Mouse (Mus musculus): ENCODE results near the gene Cd151. TPM values are rescaled to one million over a fixed set of nuclear protein-coding genes. Genes with fewer than 3 reads are reported as not detected.

Gene Cd151
- total and polyA plus RNA-seq, 2 experiments = 51.9 to 103 TPM

GRCm38 (mm10) chr7:141453636-141454035 lies 13.6 kb upstream of the Cd151 start:
- Histone ChIP-seq H3K4me3 (ENCODE audit: insufficient read depth, low read depth, low read length) (no peak overlapping the region), H3K79me2 (ENCODE audit: control insufficient read depth, insufficient read depth, low read length) (peaks cover 8% of the 10 kb centered on the region; the same call in 1 of the 2 replicates), H3K27me3 (ENCODE audit: control insufficient read depth, insufficient read depth, low read length) (no peaks in the 10 kb centered on the region), H3K27ac (replicated peaks; ENCODE audit: insufficient read depth, low read depth, low read length) (no peak overlapping the region), H3K36me3 (ENCODE audit: control insufficient read depth, insufficient read depth, low read length) (peaks cover 24% of the 10 kb centered on the region; the same call in 1 of the 2 replicates), H3K9ac (ENCODE audit: low read depth, low read length) (no peak overlapping the region), H3K4me1 (ENCODE audit: control insufficient read depth, insufficient read depth, low read length) (peaks cover 19% of the 10 kb centered on the region; the same call in 1 of the 2 replicates)
- 77% methylated on average over 2 of the region's 2 CpGs for WGBS
- no peak for DNase-seq (ENCODE audit: extremely low read depth, low read depth, low spot score)
- no peak for TF ChIP-seq POLR2A (IDR thresholded peaks at IDR 0.05; ENCODE audit: extremely low read depth, insufficient read depth, low read length)
- no peak for TF ChIP-seq CTCF (IDR thresholded peaks at IDR 0.05; ENCODE audit: low read depth, low read length)

GRCm38 (mm10) chr7:141454967-141455551 lies 12.1 kb upstream of the Cd151 start, which contains the start of gene Pnpla2:
Pnpla2 (plus strand) TSS chr7:141455198.
- H3K36me3 ChIP-seq (ENCODE audit: control insufficient read depth, insufficient read depth, low read length) = peaks cover 29% of the 10 kb centered on the region; the same call in 1 of the 2 replicates
- DNase-seq (ENCODE audit: extremely low read depth, low read depth, low spot score) = peak; percentile 74
- H3K27me3 ChIP-seq (ENCODE audit: control insufficient read depth, insufficient read depth, low read length) = no peaks in the 10 kb centered on the region
- H3K79me2 ChIP-seq (ENCODE audit: control insufficient read depth, insufficient read depth, low read length) = peaks cover 8% of the 10 kb centered on the region; the same call in 1 of the 2 replicates
- H3K9ac ChIP-seq (ENCODE audit: low read depth, low read length) = peak within 1 kb of the TSS; percentile 98
- TF ChIP-seq POLR2A (IDR thresholded peaks at IDR 0.05; ENCODE audit: extremely low read depth, insufficient read depth, low read length) (peak; percentile 99), CTCF (IDR thresholded peaks at IDR 0.05; ENCODE audit: low read depth, low read length) (no peak)
- peaks cover 18% of the 10 kb centered on the region; the same call in 1 of the 2 replicates for H3K4me1 ChIP-seq (ENCODE audit: control insufficient read depth, insufficient read depth, low read length)
- under 1% methylated on average over 45 of the region's 45 CpGs for WGBS
- H3K27ac ChIP-seq (replicated peaks; ENCODE audit: insufficient read depth, low read depth, low read length) = peak within 1 kb of the TSS; percentile 93
- peak within 1 kb of the TSS; percentile 91 for H3K4me3 ChIP-seq (ENCODE audit: insufficient read depth, low read depth, low read length)

DNA sequence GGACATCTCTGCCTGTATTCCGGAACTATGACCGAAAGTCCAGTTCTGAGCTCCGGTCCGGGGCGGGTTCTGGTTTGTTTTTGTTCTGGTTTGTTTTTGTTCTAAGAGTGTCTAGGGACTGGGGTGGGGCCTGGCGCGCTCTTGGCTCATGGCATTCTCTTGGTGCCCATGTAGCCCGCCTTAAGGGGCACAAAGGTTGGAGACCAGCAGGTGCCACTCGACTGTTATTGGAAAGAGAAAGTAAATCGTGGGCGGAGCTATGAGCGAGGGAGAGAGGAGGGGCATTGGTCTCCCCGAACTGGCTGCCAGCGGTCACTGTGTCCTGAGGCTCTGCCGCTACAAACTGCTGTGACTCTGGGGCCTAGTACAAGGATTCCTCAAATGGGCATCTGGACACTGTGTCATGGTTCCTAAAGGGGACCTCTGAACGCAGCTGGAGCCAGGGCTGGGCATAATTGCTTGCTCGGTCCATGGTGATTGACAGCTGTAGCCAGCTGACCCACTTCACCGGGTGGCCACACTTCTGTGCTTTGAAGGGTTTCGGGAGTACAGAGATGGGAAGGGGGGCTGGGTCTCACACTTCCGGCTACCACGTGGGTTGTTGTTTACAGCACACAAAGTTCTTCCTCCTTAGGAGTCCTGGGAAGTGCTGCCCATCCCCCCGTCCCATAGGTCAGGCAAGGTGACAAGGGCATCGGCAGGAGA lies 11.4 kb upstream of the Cd151 start:
- TF ChIP-seq POLR2A (IDR thresholded peaks at IDR 0.05; ENCODE audit: extremely low read depth, insufficient read depth, low read length) (peak; percentile 66), CTCF (IDR thresholded peaks at IDR 0.05; ENCODE audit: low read depth, low read length) (no peak)
- Histone ChIP-seq H3K79me2 (ENCODE audit: control insufficient read depth, insufficient read depth, low read length) (peaks cover 8% of the 10 kb centered on the region; the same call in 1 of the 2 replicates), H3K36me3 (ENCODE audit: control insufficient read depth, insufficient read depth, low read length) (peaks cover 26% of the 10 kb centered on the region; the same call in 1 of the 2 replicates), H3K4me1 (ENCODE audit: control insufficient read depth, insufficient read depth, low read length) (peaks cover 18% of the 10 kb centered on the region; the same call in 1 of the 2 replicates), H3K9ac (ENCODE audit: low read depth, low read length) (peak overlapping the region; percentile 98), H3K27me3 (ENCODE audit: control insufficient read depth, insufficient read depth, low read length) (no peaks in the 10 kb centered on the region), H3K27ac (replicated peaks; ENCODE audit: insufficient read depth, low read depth, low read length) (peak overlapping the region; percentile 93), H3K4me3 (ENCODE audit: insufficient read depth, low read depth, low read length) (peak overlapping the region; percentile 91)
- 0% methylated on average over 23 of the region's 23 CpGs for WGBS
- DNase-seq (ENCODE audit: extremely low read depth, low read depth, low spot score) = peak; percentile 92

DNA sequence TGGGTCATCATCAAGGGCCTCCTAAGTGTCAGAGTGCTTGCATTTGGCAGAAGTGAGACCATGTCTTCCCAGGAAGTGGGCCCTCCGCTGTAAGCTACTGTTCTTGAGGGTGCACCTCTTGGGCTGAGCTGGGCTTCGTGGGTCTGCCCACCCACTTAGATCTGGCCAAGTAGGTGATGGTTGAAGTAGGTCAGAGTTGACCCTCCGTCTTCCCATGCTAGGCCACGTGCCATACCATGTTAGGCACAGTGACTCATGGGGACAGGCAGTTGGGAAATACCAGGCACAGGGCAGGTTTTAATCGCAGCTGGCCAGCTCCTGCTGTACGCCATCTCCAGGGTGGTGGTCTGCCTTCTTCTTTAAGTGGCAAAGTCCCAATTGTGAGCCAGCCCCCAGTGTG lies 10.5 kb upstream of the Cd151 start:
- H3K4me3 ChIP-seq (ENCODE audit: insufficient read depth, low read depth, low read length) = peak overlapping the region; percentile 91; the same call in 1 of the 2 replicates
- H3K9ac ChIP-seq (ENCODE audit: low read depth, low read length) = peak overlapping the region; percentile 98; the same call in 1 of the 2 replicates
- peaks cover 20% of the 10 kb centered on the region; the same call in 1 of the 2 replicates for H3K36me3 ChIP-seq (ENCODE audit: control insufficient read depth, insufficient read depth, low read length)
- peaks cover 18% of the 10 kb centered on the region; the same call in 1 of the 2 replicates for H3K4me1 ChIP-seq (ENCODE audit: control insufficient read depth, insufficient read depth, low read length)
- H3K79me2 ChIP-seq (ENCODE audit: control insufficient read depth, insufficient read depth, low read length) = peaks cover 8% of the 10 kb centered on the region; the same call in 1 of the 2 replicates
- whole genome bisulfite sequencing = 22% methylated on average over 6 of the region's 6 CpGs
- DNase-seq (ENCODE audit: extremely low read depth, low read depth, low spot score) = peak; percentile 62
- H3K27ac ChIP-seq (replicated peaks; ENCODE audit: insufficient read depth, low read depth, low read length) = peak overlapping the region; percentile 93
- H3K27me3 ChIP-seq (ENCODE audit: control insufficient read depth, insufficient read depth, low read length) = no peaks in the 10 kb centered on the region
- TF ChIP-seq POLR2A (IDR thresholded peaks at IDR 0.05; ENCODE audit: extremely low read depth, insufficient read depth, low read length) (no peak), CTCF (IDR thresholded peaks at IDR 0.05; ENCODE audit: low read depth, low read length) (no peak)

DNA sequence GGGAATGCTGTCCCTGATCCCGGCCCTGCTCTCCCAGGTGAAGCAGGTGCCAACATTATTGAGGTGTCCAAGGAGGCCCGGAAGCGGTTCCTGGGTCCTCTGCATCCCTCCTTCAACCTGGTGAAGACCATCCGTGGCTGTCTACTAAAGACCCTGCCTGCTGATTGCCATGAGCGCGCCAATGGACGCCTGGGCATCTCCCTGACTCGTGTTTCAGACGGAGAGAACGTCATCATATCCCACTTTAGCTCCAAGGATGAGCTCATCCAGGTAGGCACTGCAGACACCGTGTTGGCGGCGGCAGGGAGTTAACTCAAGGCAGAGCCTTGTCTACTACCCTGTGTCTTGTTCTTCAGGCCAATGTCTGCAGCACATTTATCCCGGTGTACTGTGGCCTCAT lies 10.0 kb upstream of the Cd151 start:
- Histone ChIP-seq H3K9ac (ENCODE audit: low read depth, low read length) (no peak overlapping the region), H3K27ac (replicated peaks; ENCODE audit: insufficient read depth, low read depth, low read length) (no peak overlapping the region), H3K79me2 (ENCODE audit: control insufficient read depth, insufficient read depth, low read length) (peaks cover 8% of the 10 kb centered on the region; the same call in 1 of the 2 replicates), H3K36me3 (ENCODE audit: control insufficient read depth, insufficient read depth, low read length) (peaks cover 19% of the 10 kb centered on the region; the same call in 1 of the 2 replicates), H3K27me3 (ENCODE audit: control insufficient read depth, insufficient read depth, low read length) (no peaks in the 10 kb centered on the region), H3K4me3 (ENCODE audit: insufficient read depth, low read depth, low read length) (no peak overlapping the region), H3K4me1 (ENCODE audit: control insufficient read depth, insufficient read depth, low read length) (peaks cover 19% of the 10 kb centered on the region; the same call in 1 of the 2 replicates)
- DNase-seq (ENCODE audit: extremely low read depth, low read depth, low spot score) = no peak
- 90% methylated on average over 14 of the region's 14 CpGs for WGBS
- TF ChIP-seq POLR2A (IDR thresholded peaks at IDR 0.05; ENCODE audit: extremely low read depth, insufficient read depth, low read length) = no peak
- no peak for TF ChIP-seq CTCF (IDR thresholded peaks at IDR 0.05; ENCODE audit: low read depth, low read length)
